Mouse (Mus musculus) kidney, embryonic 14.5 days (tissue): ENCODE data around the gene Atp11a. TPM values are rescaled to one million over a fixed set of nuclear protein-coding genes. Genes with fewer than 3 reads are reported as not detected.

ENCODE experiments used
- ATAC-seq: fragments of 200-750 bp; cut with Nextera tagmentation; 2 replicates; pipeline ENCODE4 v1.8.0; 2017; ENCODE audit warnings: moderate number of reproducible peaks, mild to moderate bottlenecking, moderate TSS enrichment, moderate library complexity; ENCODE audit not compliant: low FRiP score, low TSS enrichment
- H3K27ac ChIP-seq: fragments of 300-500 bp; sonication (generic); 2 replicates; pipeline ENCODE4 v1.5.1; 2014; ENCODE audit warnings: low read depth, mild to moderate bottlenecking, low read length, moderate library complexity, mixed read lengths
- H3K27me3 ChIP-seq: fragments of 300-500 bp; sonication (generic); 2 replicates; pipeline ENCODE4 v1.6.1; 2014; ENCODE audit warnings: mild to moderate bottlenecking, low read length; ENCODE audit not compliant: control insufficient read depth, insufficient read depth
- H3K36me3 ChIP-seq: fragments of 300-500 bp; sonication (generic); 2 replicates; pipeline ENCODE4 v1.6.1; 2014; ENCODE audit warnings: low read length, mixed read lengths; ENCODE audit not compliant: control insufficient read depth, insufficient read depth
- H3K4me1 ChIP-seq: fragments of 300-500 bp; sonication (generic); 2 replicates; pipeline ENCODE4 v1.6.1; 2014; ENCODE audit warnings: low read length, mixed read lengths; ENCODE audit not compliant: control insufficient read depth, insufficient read depth
- H3K4me2 ChIP-seq: fragments of 300-500 bp; sonication (generic); replicated peaks from 2 replicates; pipeline ENCODE4 v1.6.1; 2014; ENCODE audit warnings: low read depth, mild to moderate bottlenecking, low read length
- H3K4me3 ChIP-seq: fragments of 300-500 bp; sonication (generic); 2 replicates; pipeline ENCODE4 v1.5.1; 2014; ENCODE audit warnings: mild to moderate bottlenecking, low read length
- H3K9ac ChIP-seq: fragments of 300-500 bp; sonication (generic); 2 replicates; pipeline ENCODE4 v1.6.1; 2014; ENCODE audit warnings: low read depth, mild to moderate bottlenecking, low read length, moderate library complexity
- H3K9me3 ChIP-seq: fragments of 300-500 bp; sonication (generic); 2 replicates; pipeline ENCODE4 v1.6.1; 2016; ENCODE audit warnings: low read length; ENCODE audit not compliant: control insufficient read depth
- WGBS: fragments of 180-500 bp; shearing (Covaris S2); extraction: QIAGEN DNeasy Blood & Tissue Kit; methylation state at CpG from one replicate; pipeline ENCODE4 v1.1.7; 2014; 5-methylcytosine and 5-hydroxymethylcytosine counted together
- polyA plus RNA-seq: library from polyadenylated mRNA; unstranded; fragments of >200 nt; fragmentation: Nextera tagmentation; extraction: Ambion mirVana; gene quantifications from 2 replicates; pipeline ENCODE4 v1.2.1, GENCODE M21; 2014

Gene Atp11a
- polyA plus RNA-seq, 1 experiment from 2014 or later, result 18.5 TPM

GRCm38 (mm10) chr8:12907730-12908129, 150.9 kb downstream of the Atp11a start:
- Histone ChIP-seq H3K4me2 (no peak overlapping the region), H3K9ac (no peak overlapping the region), H3K27me3 (no peaks in the 10 kb centered on the region), H3K4me3 (no peak overlapping the region), H3K9me3 (no peaks in the 10 kb centered on the region), H3K36me3 (no peaks in the 10 kb centered on the region), H3K4me1 (peaks cover 18% of the 10 kb centered on the region), H3K27ac (no peak overlapping the region)
- ATAC-seq, result no peak
- 78% methylated on average over 4 of the region's 4 CpGs for WGBS

GRCm38 (mm10) chr8:12912011-12912410, 155.2 kb downstream of the Atp11a start:
- no peaks in the 10 kb centered on the region for H3K36me3 ChIP-seq
- no peak overlapping the region for H3K9ac ChIP-seq
- ATAC-seq, result peak; percentile 90
- no peak overlapping the region for H3K4me3 ChIP-seq
- WGBS, result 20% methylated on average over 5 of the region's 5 CpGs
- no peak overlapping the region for H3K4me2 ChIP-seq
- peaks cover 15% of the 10 kb centered on the region for H3K4me1 ChIP-seq
- H3K27ac ChIP-seq, result peak overlapping the region; percentile 79; the same call in 1 of the 2 replicates
- no peaks in the 10 kb centered on the region for H3K9me3 ChIP-seq
- no peaks in the 10 kb centered on the region for H3K27me3 ChIP-seq

DNA sequence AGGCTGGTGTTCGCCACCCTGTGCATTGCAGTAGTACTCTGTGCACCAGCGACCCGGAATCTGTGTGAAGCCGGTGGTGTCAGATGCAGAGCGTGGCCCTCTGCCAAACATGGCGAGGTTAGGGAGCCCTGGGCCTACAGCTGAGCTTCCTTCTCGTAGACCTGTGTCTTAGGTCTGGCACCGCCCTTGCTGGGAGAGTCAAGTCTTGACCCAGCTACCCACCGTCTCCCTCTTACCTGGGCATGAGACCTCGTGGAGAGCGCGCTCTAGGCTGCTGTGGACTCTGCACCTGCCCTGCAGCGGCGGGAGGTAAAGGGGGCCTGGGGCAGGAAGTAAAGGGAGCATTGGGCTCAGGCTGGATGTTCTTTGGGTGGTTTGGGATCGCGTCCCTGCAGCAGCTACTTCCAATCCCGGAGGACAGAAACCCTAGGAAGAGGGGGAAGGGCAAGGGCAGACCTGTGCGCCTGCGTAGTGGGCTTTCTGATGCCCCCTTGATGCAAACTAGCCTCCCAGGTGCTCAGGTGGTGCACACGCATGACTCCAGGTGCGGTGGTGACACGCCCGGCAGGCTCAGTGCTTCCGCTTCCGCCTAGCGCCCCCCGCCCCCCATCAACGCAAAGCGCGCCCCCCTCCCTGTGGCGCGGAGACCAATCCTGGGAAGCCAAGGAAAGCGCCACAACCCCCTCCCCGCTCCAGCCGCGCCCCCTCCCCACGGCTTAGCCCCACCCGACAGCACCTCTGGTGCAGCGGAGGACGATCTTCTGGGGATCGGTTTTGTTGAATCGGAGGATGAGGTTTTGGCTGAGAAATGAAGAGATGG, 158.6 kb downstream of the Atp11a start:
- H3K9me3 ChIP-seq, result no peaks in the 10 kb centered on the region
- H3K9ac ChIP-seq, result peak overlapping the region; percentile 65
- H3K27ac ChIP-seq, result no peak overlapping the region; the same call in 1 of the 2 replicates
- H3K4me3 ChIP-seq, result peak overlapping the region; percentile 41
- peak overlapping the region; percentile 84 for H3K4me2 ChIP-seq
- no peaks in the 10 kb centered on the region for H3K36me3 ChIP-seq
- WGBS, result 14% methylated on average over 37 of the region's 42 CpGs
- ATAC-seq, result peak; percentile 41; the same call in 1 of the 2 replicates
- H3K27me3 ChIP-seq, result no peaks in the 10 kb centered on the region
- H3K4me1 ChIP-seq, result peaks cover 15% of the 10 kb centered on the region

GRCm38 (mm10) chr8:12916156-12916900, 159.5 kb downstream of the Atp11a start:
- Histone ChIP-seq H3K27me3 (no peaks in the 10 kb centered on the region), H3K4me2 (peak overlapping the region; percentile 84), H3K4me3 (peak overlapping the region; percentile 41), H3K9ac (peak overlapping the region; percentile 65; the same call in 1 of the 2 replicates), H3K27ac (no peak overlapping the region), H3K9me3 (no peaks in the 10 kb centered on the region), H3K4me1 (peaks cover 15% of the 10 kb centered on the region), H3K36me3 (no peaks in the 10 kb centered on the region)
- 62% methylated on average over 16 of the region's 16 CpGs for WGBS
- ATAC-seq, result no peak

DNA sequence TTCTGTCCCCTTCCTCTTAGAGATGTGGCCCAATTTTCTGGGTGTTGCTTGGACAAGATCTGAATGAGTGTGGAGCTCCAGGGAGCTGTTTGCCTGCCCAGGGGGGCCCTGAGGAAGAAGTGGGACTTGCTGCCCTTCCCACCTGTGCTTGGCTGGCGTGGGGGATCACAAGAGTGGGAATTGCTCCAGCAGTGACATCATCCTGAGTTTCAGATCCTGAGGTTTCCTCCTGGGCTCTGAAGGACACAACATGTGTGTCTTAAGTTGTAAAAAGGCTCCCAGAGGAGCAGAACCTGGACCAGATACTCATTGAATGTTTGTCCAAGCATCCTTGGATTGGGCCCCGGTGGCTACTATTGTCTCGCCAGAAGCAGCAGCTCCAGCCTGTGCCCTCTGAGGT, 160.2 kb downstream of the Atp11a start:
- Histone ChIP-seq H3K4me2 (no peak overlapping the region), H3K36me3 (no peaks in the 10 kb centered on the region), H3K4me3 (no peak overlapping the region), H3K4me1 (peaks cover 8% of the 10 kb centered on the region), H3K9me3 (no peaks in the 10 kb centered on the region), H3K27me3 (no peaks in the 10 kb centered on the region), H3K27ac (no peak overlapping the region), H3K9ac (no peak overlapping the region)
- WGBS, result 88% methylated on average over 3 of the region's 3 CpGs
- no peak for ATAC-seq

DNA sequence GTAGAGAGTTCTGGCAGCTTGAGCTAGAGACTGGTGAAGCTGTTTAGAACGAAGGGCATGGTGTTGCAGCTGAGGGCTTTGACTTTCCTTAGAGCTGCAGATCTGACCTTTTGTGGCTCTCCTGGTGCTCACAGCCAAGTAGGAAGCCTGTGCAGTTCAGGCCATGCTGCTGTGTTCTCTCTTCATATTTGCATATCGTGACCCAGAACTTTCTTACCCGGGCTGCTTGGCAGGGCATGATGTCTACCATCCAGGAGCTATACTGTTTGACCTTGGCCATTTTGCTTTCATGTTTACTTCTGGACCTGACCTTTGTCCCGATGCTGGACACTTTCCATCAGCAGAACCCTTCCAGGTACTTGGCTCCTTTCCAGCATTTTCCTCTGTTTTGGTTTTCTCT, 161.0 kb downstream of the Atp11a start:
- Histone ChIP-seq H3K4me2 (no peak overlapping the region), H3K4me3 (no peak overlapping the region), H3K9me3 (no peaks in the 10 kb centered on the region), H3K27ac (no peak overlapping the region), H3K4me1 (peaks cover 3% of the 10 kb centered on the region; the same call in 1 of the 2 replicates), H3K27me3 (no peaks in the 10 kb centered on the region), H3K36me3 (no peaks in the 10 kb centered on the region), H3K9ac (no peak overlapping the region)
- 86% methylated on average over 4 of the region's 4 CpGs for WGBS
- ATAC-seq, result no peak

Other genes with a start within 250 kb of the Atp11a start
- gene Spaca7, start 184.0 kb upstream of the Atp11a start, polyA plus RNA-seq, result 0.69 and 0.97 TPM in 2 replicates
- gene Tubgcp3, start 84.8 kb upstream of the Atp11a start, polyA plus RNA-seq, result 33.4 and 52.7 TPM in 2 replicates
- 12.6 and 22.4 TPM in 2 replicates for gene Mcf2l, start 116.8 kb downstream of the Atp11a start, polyA plus RNA-seq